Mouse (Mus musculus) brain, embryonic 14.5 days (tissue): Measurements from ENCODE around the gene Klhdc7b. TPM values are rescaled to one million over a fixed set of nuclear protein-coding genes. Genes with fewer than 3 reads are reported as not detected.

Source experiments
- DNase-seq: peaks from one replicate; pipeline ENCODE4 v3.0.0-alpha.2; 2011; ENCODE audit warnings: low read depth
- CTCF ChIP-seq: fragments of 200-500 bp; IDR thresholded peaks from 2 replicates; pipeline ENCODE4 v1.5.1; 2012; ENCODE audit warnings: inconsistent platforms, mild to moderate bottlenecking, moderate library complexity, borderline replicate concordance; ENCODE audit not compliant: insufficient read depth, insufficient read length; ENCODE audit errors: extremely low read depth
- POLR2A ChIP-seq: fragments of 200-500 bp; IDR thresholded peaks from 2 replicates; pipeline ENCODE4 v1.6.1; 2012; ENCODE audit warnings: mild to moderate bottlenecking, inconsistent platforms, borderline replicate concordance; ENCODE audit not compliant: poor library complexity, insufficient read depth, insufficient read length, severe bottlenecking; ENCODE audit errors: extremely low read depth
- polyA plus RNA-seq: library from polyadenylated mRNA; depleted of rRNA; stranded (reverse); fragments of >200 nt; gene quantifications from 2 replicates; pipeline ENCODE4 v1.2.3, GENCODE M21; 2012; rRNA removed

Gene Klhdc7b
- polyA plus RNA-seq, 1 experiment, result not detected

DNA sequence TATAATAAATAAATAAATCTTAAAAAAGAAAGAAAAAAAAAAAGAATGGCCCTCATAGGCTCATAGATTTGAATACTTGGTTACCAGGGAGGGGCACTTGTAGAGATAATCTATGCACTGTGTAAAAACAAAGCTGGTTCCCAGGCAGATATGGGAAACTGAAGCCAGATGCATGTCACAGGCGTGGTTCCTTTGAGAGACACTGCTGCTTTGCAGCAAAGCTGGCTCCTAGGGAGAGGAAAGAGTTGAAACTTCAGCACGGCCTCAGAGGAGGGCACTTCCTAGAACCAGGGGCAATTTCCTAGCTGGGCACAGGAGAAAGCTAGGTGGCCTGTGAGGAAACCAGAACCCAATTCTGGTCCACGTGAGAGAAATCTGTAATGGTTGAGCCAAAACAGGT lies 49.4 kb downstream of the Klhdc7b start:
- no peak for TF ChIP-seq POLR2A
- TF ChIP-seq CTCF, result no peak
- DNase-seq, result no peak

DNA sequence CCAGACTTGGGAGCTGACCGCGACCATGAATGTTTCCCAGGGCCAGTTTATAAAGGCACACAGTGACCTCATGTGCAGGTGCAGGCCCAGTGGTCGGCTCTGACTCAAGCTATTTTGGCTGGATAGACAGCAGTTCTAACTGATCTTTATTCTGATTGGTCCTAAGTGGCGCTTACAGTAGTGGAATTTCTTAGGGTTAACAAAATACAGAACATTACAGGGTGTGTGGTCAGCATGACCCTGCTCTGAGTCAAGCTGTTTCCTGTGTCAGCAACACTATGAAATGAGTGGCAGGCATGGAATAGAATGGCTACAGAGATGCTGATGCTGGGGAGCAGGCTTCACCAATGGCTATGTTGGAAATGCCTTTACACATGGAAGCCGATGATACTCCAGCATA lies 51.2 kb downstream of the Klhdc7b start:
- TF ChIP-seq CTCF (no peak), POLR2A (no peak)
- DNase-seq, result no peak

Other genes starting within 250 kb of the Klhdc7b start
- gene Mapk12, start 244.2 kb upstream of the Klhdc7b start, polyA plus RNA-seq, result 12.8 and 15.5 TPM in 2 replicates
- gene Mapk11, start 235.3 kb upstream of the Klhdc7b start, polyA plus RNA-seq, result 61.9 and 75.4 TPM in 2 replicates
- gene Plxnb2, start 204.1 kb upstream of the Klhdc7b start, polyA plus RNA-seq, result 194 and 213 TPM in 2 replicates
- gene Dennd6b, start 188.4 kb upstream of the Klhdc7b start, polyA plus RNA-seq, result 134 and 196 TPM in 2 replicates
- gene Ppp6r2, start 173.4 kb upstream of the Klhdc7b start, polyA plus RNA-seq, result 129 and 168 TPM in 2 replicates
- 186 and 229 TPM in 2 replicates for gene Sbf1, start 69.6 kb upstream of the Klhdc7b start, polyA plus RNA-seq
- 0.11 TPM in 1 of 2 replicates, not detected in the other for gene Adm2, start 62.2 kb upstream of the Klhdc7b start, polyA plus RNA-seq
- not detected in 2 replicates for gene Miox, start 50.5 kb upstream of the Klhdc7b start, polyA plus RNA-seq
- gene Lmf2, start 29.3 kb upstream of the Klhdc7b start, polyA plus RNA-seq, result 26.5 and 32.5 TPM in 2 replicates
- gene Ncaph2, start 29.2 kb upstream of the Klhdc7b start, polyA plus RNA-seq, result 126 and 172 TPM in 2 replicates
- 30.7 and 37.2 TPM in 2 replicates for gene Sco2, start 11.1 kb upstream of the Klhdc7b start, polyA plus RNA-seq
- gene Tymp, start 7.9 kb upstream of the Klhdc7b start, polyA plus RNA-seq, result 3.8 and 4.6 TPM in 2 replicates
- 2.4 and 3.2 TPM in 2 replicates for gene Odf3b, start 5.6 kb upstream of the Klhdc7b start, polyA plus RNA-seq
- gene Syce3, start 25.6 kb downstream of the Klhdc7b start, polyA plus RNA-seq, result not detected in 2 replicates
- gene Cpt1b, start 40.9 kb downstream of the Klhdc7b start, polyA plus RNA-seq, result 7.0 and 8.6 TPM in 2 replicates
- gene C730034F03Rik, start 44.7 kb downstream of the Klhdc7b start, polyA plus RNA-seq, result 2.5 and 3.1 TPM in 2 replicates
- gene Gm44502, start 44.8 kb downstream of the Klhdc7b start, polyA plus RNA-seq, result 0.34 and 1.3 TPM in 2 replicates
- gene Chkb, start 45.0 kb downstream of the Klhdc7b start, polyA plus RNA-seq, result 79.4 and 82.4 TPM in 2 replicates
- gene Mapk8ip2, start 69.0 kb downstream of the Klhdc7b start, polyA plus RNA-seq, result 87.2 and 99.5 TPM in 2 replicates
- 25.3 and 28.6 TPM in 2 replicates for gene Arsa, start 92.5 kb downstream of the Klhdc7b start, polyA plus RNA-seq
- 31.2 and 41.5 TPM in 2 replicates for gene Shank3, start 114.7 kb downstream of the Klhdc7b start, polyA plus RNA-seq
- 9.4 and 9.7 TPM in 2 replicates for gene Acr, start 183.4 kb downstream of the Klhdc7b start, polyA plus RNA-seq
- 90.4 and 103 TPM in 2 replicates for gene Rabl2, start 207.0 kb downstream of the Klhdc7b start, polyA plus RNA-seq